In the genomic region with DNA sequence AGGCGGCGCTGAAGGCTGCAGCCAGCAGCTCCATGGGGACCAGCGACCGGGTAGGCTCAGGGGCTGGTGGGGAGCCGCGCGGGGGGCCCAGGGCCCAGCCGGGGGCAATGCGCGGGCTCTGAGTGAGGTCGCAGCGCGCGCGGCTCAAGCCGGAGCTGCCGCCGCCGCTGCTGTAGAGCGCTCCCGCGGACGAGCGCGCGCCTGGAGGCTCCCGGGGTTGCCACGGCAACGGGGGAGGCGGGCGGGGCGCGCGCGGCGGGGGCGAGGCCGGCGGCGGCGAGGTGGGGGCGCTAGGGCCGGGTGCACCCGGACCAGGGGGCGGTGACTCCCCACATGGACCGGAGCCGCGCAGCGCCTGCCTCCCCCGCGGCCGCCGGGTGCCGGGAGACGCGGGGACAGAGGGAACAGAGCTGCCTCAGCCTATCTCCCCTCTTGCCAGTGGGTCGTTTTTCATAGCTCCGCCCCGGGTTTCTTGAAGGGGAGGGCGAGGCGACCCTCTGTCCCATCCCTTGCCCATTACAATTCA, we compare ENCODE assay signal across 8 mouse cellular contexts. TPM values are rescaled to one million over a fixed set of nuclear protein-coding genes. Genes with fewer than 3 reads are reported as not detected.
A peak's percentile ranks its signal among the peaks of the same experiment; 100 is the strongest.
DNase-seq lines count a peak whose midpoint lies in the region; ATAC-seq and TF ChIP-seq lines count a peak whose summit lies in the region.

No protein-coding gene starts in this region.

- peaks cover 17% of the 10 kb centered on the region for H3K4me1 ChIP-seq in lung, embryonic 15.5 days
- no peaks in the 10 kb centered on the region; the same call in 1 of the 2 replicates for H3K4me1 ChIP-seq in lung, adult 2 months (ENCODE audit: control insufficient read depth, insufficient read depth, low read length)
- no peaks in the 10 kb centered on the region for H3K4me1 ChIP-seq in cerebellum, adult 2 months (ENCODE audit: control insufficient read depth, insufficient read depth, low read length)
- peaks cover 8% of the 10 kb centered on the region; the same call in 1 of the 2 replicates for H3K4me1 ChIP-seq in lung, postnatal 0 days (ENCODE audit: insufficient read depth, low read depth, low read length)

- peak; percentile 79; the same call in 1 of the 2 replicates for ATAC-seq in lung, embryonic 15.5 days (ENCODE audit: borderline replicate concordance, extremely low read depth, low FRiP score, low TSS enrichment)
- ATAC-seq in granulocyte monocyte progenitor cell, adult 5-6 weeks (replicated peaks; ENCODE audit: poor library complexity, severe bottlenecking), result peak; percentile 58
- peak; percentile 80 for ATAC-seq in lung, postnatal 0 days

- TF ChIP-seq CTCF in lung, adult 2 months (IDR thresholded peaks at IDR 0.05; ENCODE audit: insufficient read depth, low read length), result no peak
- no peak for TF ChIP-seq CTCF in cerebellum, adult 2 months (IDR thresholded peaks at IDR 0.05; ENCODE audit: borderline replicate concordance, insufficient read depth, low read depth, low read length)
- TF ChIP-seq CTCF in lung, postnatal 0 days (IDR thresholded peaks at IDR 0.05), result no peak

- no peak for DNase-seq in lung, adult 2 months
- peak; percentile 61 to 62 for DNase-seq in cerebellum, adult 2 months
- peak; percentile 76 for DNase-seq in kidney, postnatal 14 days
- peak; percentile 57 for DNase-seq in lung, postnatal 0 days (ENCODE audit: low spot score)
- peak; percentile 78 for DNase-seq in right cerebral cortex, adult 18-20 months
- DNase-seq in T-cell, adult 2 months (ENCODE audit: low spot score), result no peak

- H3K27ac ChIP-seq in lung, embryonic 15.5 days, result no peak overlapping the region
- H3K27ac ChIP-seq in cerebellum, adult 2 months (ENCODE audit: insufficient read depth, low read length), result no peak overlapping the region
- no peak overlapping the region for H3K27ac ChIP-seq in lung, postnatal 0 days (ENCODE audit: low read length)

- TF ChIP-seq POLR2A in lung, adult 2 months (IDR thresholded peaks at IDR 0.05; ENCODE audit: borderline replicate concordance, extremely low read depth, low read depth, low read length), result no peak
- TF ChIP-seq POLR2A in cerebellum, adult 2 months (IDR thresholded peaks at IDR 0.05; ENCODE audit: borderline replicate concordance, insufficient read depth, low read length), result 0 out of 2 replicates have a peak, but pooled peaks have one; percentile 8

- no peak for TF ChIP-seq EP300 in lung, postnatal 0 days (IDR thresholded peaks at IDR 0.05)

- 1% methylated on average over 28 of the region's 61 CpGs for WGBS in lung, embryonic 15.5 days
- WGBS in lung, adult 2 months, result under 1% methylated on average over 53 of the region's 61 CpGs
- WGBS in cerebellum, adult 2 months, result 1% methylated on average over 57 of the region's 61 CpGs
- 2% methylated on average over 13 of the region's 61 CpGs for WGBS in lung, postnatal 0 days

- H3K36me3 ChIP-seq in lung, embryonic 15.5 days, result no peaks in the 10 kb centered on the region
- H3K36me3 ChIP-seq in lung, postnatal 0 days (ENCODE audit: insufficient read depth, low read length), result no peaks in the 10 kb centered on the region

- peak overlapping the region; percentile 99 for H3K4me2 ChIP-seq in lung, embryonic 15.5 days
- H3K4me2 ChIP-seq in lung, postnatal 0 days (replicated peaks; ENCODE audit: low read depth, low read length), result peak overlapping the region; percentile 97

- peak overlapping the region; percentile 41 for H3K9ac ChIP-seq in lung, embryonic 15.5 days
- no peak overlapping the region for H3K9ac ChIP-seq in lung, postnatal 0 days (replicated peaks; ENCODE audit: low read depth)

- no peaks in the 10 kb centered on the region for H3K9me3 ChIP-seq in lung, embryonic 15.5 days
- no peaks in the 10 kb centered on the region for H3K9me3 ChIP-seq in lung, postnatal 0 days (ENCODE audit: low read length)

- H3K27me3 ChIP-seq in lung, embryonic 15.5 days, result peaks cover 47% of the 10 kb centered on the region
- no peaks in the 10 kb centered on the region for H3K27me3 ChIP-seq in cerebellum, adult 2 months (ENCODE audit: control insufficient read depth, insufficient read depth, low read length)
- peaks cover 13% of the 10 kb centered on the region for H3K27me3 ChIP-seq in lung, postnatal 0 days (replicated peaks; ENCODE audit: insufficient read depth, low read length)

- H3K4me3 ChIP-seq in lung, embryonic 15.5 days, result peak overlapping the region; percentile 61
- H3K4me3 ChIP-seq in lung, adult 2 months (replicated peaks; ENCODE audit: extremely low read depth, low read depth, low read length), result no peak overlapping the region
- peak overlapping the region; percentile 61 for H3K4me3 ChIP-seq in cerebellum, adult 2 months (replicated peaks; ENCODE audit: insufficient read depth, low read depth, low read length)
- peak overlapping the region; percentile 53 for H3K4me3 ChIP-seq in lung, postnatal 0 days (ENCODE audit: low read depth, low read length)

RNA-seq across cellular contexts. Expression of a gene that starts 0.5 kb away (rescaled TPM):
- polyA plus RNA-seq in lung, embryonic 15.5 days (2015; fragmentation: Nextera tagmentation; extraction: Ambion mirVana), result 2.9 TPM in 2 replicates
- polyA plus RNA-seq in lung, adult 2 months (2012; rRNA removed), result 2.7 and 10.1 TPM in 2 replicates
- 3.7 and 5.2 TPM in 2 replicates for polyA plus RNA-seq in cerebellum, adult 2 months (2012; rRNA removed)
- not detected in 2 replicates for total RNA-seq in granulocyte monocyte progenitor cell, adult 5-6 weeks (2014; fragmentation: Nextera tagmentation)
- total RNA-seq in granulocyte monocyte progenitor cell, adult 5-6 weeks (2017), result not detected in 2 replicates
- polyA plus RNA-seq in lung, postnatal 0 days (2015; fragmentation: Nextera tagmentation; extraction: Ambion mirVana), result 2.9 and 4.8 TPM in 2 replicates

RNA-seq across cellular contexts. Expression of a gene that starts 40.2 kb away (rescaled TPM):
- not detected in 2 replicates for polyA plus RNA-seq in lung, embryonic 15.5 days (2015; fragmentation: Nextera tagmentation; extraction: Ambion mirVana)
- polyA plus RNA-seq in lung, adult 2 months (2012; rRNA removed), result 0.34 and 1.4 TPM in 2 replicates
- 0.59 TPM in 1 of 2 replicates, not detected in the other for polyA plus RNA-seq in cerebellum, adult 2 months (2012; rRNA removed)
- total RNA-seq in granulocyte monocyte progenitor cell, adult 5-6 weeks (2014; fragmentation: Nextera tagmentation), result not detected in 2 replicates
- not detected in 2 replicates for total RNA-seq in granulocyte monocyte progenitor cell, adult 5-6 weeks (2017)
- polyA plus RNA-seq in lung, postnatal 0 days (2015; fragmentation: Nextera tagmentation; extraction: Ambion mirVana), result not detected in 2 replicates

Comparison
In these comparisons a context has a peak if more than half of its experiments do, and no peak if none do; other contexts are left out.
1. DNase-seq: peak in cerebellum, adult 2 months (2 of 2), kidney, postnatal 14 days (single experiment), lung, postnatal 0 days (single experiment) and right cerebral cortex, adult 18-20 months (single experiment); none in lung, adult 2 months (single experiment) and T-cell, adult 2 months (single experiment).
2. Peak in every context shown above with its lines, with median percentiles within 50 percentile points of each other: ATAC-seq.